Mouse (Mus musculus) left cerebral cortex, postnatal 10 days (tissue): Measurements from ENCODE around the gene Grin1. TPM values are rescaled to one million over a fixed set of nuclear protein-coding genes. Genes with fewer than 3 reads are reported as not detected.
"Not testable (repeated sequence)": the region's sequence is repeated elsewhere in the genome, so short reads cannot be mapped to it uniquely, and the experiment has no call there.

ENCODE experiments used
- DNase-seq, 2 experiments: peaks; one replicate each; pipeline ENCODE4 v3.0.0; 2021 to 2022; ENCODE audit warnings: low spot score in 2 of 2, mixed read lengths in 1 of 2; ENCODE audit errors: extremely low spot score in 1 of 2
- intact Hi-C: fragments of 180-260 bp; cut with DNase I; formaldehyde crosslinking; loops from one replicate; pipeline ENCODE4 v1.15.1; 2025
- total RNA-seq, 2 experiments: library from RNA; stranded (reverse); gene quantifications; 2 replicates each; pipeline ENCODE4 v1.2.3; 2021

Gene Grin1
- total RNA-seq, 2 experiments from 2014 or later: 386 to 400 TPM

DNA sequence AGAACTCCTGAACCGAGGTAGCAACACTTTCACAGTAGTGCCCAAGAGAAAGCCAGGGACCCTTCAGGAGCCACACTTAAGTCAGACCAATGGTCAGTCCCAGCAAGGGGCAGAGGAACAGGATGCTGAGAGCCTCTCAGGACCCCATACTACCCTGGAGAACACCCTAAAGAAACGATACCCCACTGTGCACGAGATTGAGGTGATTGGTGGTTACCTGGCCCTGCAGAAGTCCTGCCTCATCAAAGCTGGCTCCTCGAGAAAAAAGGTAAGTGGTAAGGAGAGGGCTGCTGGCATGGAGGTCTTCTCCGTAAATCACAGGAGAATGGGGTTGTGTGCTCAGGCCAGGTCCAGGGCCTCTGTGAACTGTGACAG is 54.7 kb downstream of the Grin1 start:
- intact Hi-C loops: no loop called here
- DNase-seq: no peak

- DNase-seq: no peak
- intact Hi-C loops: no loop called here
Measured at GRCm38 (mm10) chr2:25263623-25264285, 55.2 kb downstream of the Grin1 start.

- peak in 1 of 2 experiments; percentile 72 for DNase-seq
- intact Hi-C loops: no loop called here
Measured at GRCm38 (mm10) chr2:25262795-25263622, 56.0 kb downstream of the Grin1 start.

DNA sequence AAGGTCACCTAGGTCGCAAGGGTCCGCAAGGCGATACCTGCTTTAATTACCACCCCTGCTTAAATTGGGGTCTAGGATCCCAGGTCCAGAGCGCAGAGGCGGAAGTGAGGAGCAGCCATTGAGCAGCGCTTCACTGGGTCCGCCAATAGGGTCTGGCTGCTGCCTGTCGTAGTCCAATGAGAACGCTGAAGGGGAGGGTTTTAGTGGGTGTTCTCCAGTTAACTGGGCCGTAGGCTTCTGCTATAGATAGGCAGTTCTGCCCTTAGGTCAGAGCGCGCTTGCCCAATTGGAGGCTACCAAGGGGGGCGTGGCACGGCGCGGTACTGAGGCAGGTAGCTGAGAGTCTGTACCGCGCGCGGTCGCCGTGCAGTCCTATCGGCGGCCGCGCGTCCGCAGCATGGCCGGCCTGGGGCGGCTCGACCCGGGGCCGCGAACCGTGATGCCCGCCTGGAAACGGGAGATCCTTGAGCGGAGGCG is 56.7 kb downstream of the Grin1 start, which contains the start of gene Tprn:
TSS of gene Tprn (plus strand) at position 328 of the 477 bp plus-strand sequence.
- intact Hi-C loops: no loop called here
- peak; percentile 96 to 98 for DNase-seq

DNA sequence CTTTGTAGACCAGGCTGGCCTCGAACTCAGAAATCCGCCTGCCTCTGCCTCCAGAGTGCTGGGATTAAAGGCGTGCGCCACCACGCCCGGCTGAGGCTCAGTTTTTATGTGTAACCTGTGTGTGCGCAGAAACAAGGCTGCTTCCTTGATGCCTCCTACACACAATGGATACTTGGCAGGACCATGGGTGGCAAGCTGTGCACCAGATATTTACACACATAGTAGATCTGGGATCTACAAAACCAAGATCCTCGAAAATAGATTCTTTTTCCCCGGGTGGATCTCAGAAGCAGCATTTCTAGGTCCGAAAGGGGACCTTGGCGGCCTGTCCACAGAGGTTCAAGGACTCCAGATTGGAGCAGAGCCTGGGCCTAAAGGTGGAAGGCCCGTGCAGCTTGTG is 57.1 kb downstream of the Grin1 start:
- intact Hi-C loops: no loop called here
- no peak for DNase-seq

DNA sequence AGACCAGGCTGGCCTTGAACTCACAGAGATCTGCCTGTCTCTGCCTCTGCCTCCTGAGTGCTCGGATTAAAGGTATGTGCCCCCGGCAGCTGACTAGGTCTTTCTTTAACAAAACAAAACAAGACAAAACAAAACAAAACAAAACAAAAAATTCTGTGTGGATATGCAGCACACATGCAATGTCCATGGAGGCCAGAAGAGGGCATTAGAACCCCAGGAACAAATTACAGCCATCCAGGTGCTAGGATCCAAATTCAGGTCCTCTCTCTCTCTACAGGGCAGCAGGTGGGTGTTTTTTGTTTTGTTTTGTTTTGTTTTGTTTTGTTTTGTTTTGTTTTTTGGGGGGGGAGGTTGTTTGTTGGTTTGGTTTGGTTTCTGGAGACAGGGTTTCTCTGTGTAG is 60.1 kb downstream of the Grin1 start:
- intact Hi-C loops: no loop called here

DNA sequence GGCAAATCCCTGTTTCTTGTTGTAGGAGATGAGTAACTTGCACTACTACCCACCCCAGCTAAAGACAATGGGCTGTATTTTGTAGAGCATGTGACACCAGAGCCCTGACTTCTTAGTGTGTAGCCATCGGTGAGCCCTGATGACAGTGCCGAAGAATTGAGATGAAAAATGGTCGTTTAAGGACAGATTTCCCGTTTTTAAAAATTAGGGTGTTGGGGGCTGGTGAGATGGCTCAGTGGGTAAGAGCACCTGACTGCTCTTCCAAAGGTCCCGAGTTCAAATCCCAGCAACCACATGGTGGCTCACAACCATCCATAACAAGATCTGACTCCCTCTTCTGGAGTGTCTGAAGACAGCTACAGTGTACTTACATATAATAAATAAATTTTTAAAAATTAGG is 61.7 kb downstream of the Grin1 start:
- DNase-seq, intact Hi-C loops: not testable (repeated sequence)

More for the DNA sequence above, 60.1 kb downstream of the Grin1 start:
- DNase-seq: no peak

- DNase-seq: peak in 1 of 2 experiments; percentile 61
- intact Hi-C loops: not testable (repeated sequence)
Measured at GRCm38 (mm10) chr2:25256443-25257109, 62.4 kb downstream of the Grin1 start.

DNA sequence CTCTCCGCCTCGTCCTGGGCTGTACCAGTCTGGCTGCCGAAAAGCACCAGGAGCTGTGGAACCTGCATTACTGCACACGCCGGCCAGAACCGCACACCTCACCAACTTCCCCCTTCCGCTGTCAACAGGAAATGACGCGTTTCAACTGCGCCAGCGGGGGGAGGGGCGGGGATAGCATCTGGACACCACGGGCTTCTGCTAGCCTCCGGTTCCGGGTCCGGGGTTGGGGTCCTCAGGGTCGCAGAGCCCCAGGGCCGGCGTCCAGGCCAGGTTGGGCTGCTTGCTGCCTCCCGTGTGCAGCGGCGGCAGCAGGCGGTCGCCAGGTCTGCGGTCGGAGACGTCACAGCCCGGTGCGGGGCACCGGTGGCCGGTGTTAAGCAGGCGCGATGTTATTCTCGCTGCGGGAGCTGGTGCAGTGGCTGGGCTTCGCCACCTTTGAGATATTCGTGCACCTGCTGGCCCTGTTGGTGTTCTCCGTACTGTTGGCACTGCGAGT is 63.7 kb downstream of the Grin1 start, which contains the start of gene Tmem203:
TSS of gene Tmem203 (plus strand) at position 156 of the 496 bp plus-strand sequence.
- intact Hi-C loops: loop anchor here (2.0 kb wide), 1 partner anchor 61 kb away; no protein-coding TSS in a partner anchor
- peak; percentile 80 to 91 for DNase-seq

DNA sequence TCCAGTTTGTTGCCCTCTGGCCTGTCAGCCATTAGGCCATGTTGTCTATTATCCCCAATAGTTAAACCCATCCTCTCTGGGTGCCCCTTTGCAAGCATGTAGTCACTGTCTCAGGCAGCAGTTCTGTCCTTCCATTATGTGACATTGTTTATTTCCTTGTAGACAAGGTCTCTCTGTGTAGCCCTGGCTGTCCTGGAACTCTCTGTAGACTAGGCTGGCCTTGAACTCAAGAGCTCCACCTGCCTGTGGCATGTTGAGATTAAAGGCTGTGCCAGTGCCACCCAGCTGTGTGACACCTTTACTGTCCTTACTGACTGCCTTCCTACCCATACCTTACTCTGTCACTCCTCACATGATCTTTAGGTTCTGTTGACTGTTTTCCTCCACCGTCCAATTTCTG is 66.7 kb downstream of the Grin1 start:
- DNase-seq: no peak
- intact Hi-C loops: no loop called here

DNA sequence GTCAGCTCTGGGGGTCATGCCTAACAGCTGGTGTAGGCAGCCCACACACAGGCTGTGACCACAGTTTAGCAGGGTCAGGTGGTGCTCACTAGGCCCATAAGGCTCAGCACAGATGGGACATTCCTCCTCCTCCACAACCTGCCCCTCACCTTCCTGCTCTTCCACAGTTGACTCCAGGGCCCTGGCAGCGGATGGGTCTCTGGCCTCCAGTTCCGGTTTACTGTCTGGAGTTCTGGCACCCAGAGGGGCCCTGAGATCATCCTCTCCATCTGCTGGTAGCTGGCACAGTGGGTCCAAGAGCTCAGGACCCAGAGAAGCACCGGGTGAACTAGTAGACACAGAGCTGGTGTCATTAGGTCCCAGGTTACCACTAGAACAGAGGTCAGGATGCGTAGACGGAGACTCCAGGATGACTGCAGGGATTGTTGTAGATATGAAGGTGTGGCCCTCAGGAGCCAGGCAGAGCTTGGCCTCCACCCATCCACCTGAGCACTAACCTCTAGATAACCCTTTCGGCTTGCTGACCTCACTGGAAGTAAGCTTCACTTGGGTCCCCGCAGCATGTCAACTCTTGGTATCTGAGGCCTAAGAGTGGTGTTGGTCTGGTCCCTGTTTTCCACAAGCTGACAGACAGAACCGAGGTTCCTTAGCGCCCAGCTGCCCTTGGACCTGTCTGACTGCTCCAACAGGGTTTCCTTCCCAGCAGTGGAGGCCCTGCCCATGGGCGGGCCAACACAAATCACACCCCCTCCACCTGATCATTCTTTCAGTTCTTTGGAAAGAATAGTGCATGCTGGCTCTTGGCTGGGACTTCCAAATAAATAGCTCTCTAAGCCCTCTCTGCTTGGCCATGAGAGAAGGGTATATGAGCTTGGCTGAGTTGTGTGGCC is 72.6 kb downstream of the Grin1 start, which contains the start of gene AL732309.1:
TSS of gene AL732309.1 (minus strand) at position 681 of the 890 bp plus-strand sequence.
- DNase-seq: no peak
- intact Hi-C loops: no loop called here

DNA sequence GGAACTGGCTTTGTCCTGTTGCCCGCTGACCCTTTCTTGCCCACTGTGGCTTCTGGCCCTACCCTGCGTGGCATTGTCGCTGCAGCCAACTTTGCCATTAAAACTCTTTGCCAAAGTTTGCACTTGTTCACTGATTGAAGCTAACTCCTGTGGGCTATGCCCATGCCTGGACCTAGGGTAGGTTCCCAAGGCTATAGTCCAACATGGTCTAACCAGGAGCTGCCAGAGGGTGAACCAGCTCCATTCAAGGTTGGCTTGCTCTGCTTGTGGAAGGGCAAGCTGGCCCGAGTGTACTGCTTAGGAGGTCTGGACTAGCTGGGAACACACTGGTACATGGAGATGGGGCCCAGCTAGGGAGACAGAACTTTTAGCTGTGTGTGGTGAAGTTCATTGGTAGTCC is 74.8 kb downstream of the Grin1 start:
- intact Hi-C loops: no loop called here
- DNase-seq: no peak

- DNase-seq: no peak
- intact Hi-C loops: no loop called here
Measured at GRCm38 (mm10) chr2:25243342-25243741, 75.6 kb downstream of the Grin1 start.

DNA sequence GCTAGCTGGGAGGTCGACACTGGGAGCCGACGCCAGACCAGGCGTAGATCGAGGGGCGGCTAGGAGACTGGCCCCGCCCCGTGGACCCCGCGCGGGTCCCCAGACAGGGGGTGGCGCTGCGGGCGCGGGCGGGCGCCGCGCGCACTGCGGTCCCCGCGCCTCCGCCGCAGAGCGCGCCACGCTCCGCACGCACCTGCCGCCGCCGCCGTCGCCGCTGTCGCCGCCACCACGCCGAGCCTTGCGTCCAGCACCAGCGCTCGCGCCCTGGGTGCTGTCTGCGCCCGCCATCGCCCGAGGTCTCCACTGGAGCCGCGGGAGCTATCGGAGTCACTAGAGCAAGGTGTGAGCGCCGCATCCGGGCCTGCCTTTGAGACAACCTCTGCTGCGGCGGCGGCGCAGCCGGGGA is 76.9 kb downstream of the Grin1 start, which contains the start of the genes Rnf208 and Cysrt1:
TSS of gene Rnf208 (plus strand) at position 155 of the 406 bp plus-strand sequence.
TSS of gene Cysrt1 (minus strand) at position 352 of the 406 bp plus-strand sequence.
- intact Hi-C loops: no loop called here
- DNase-seq: peak in 1 of 2 experiments; percentile 61

DNA sequence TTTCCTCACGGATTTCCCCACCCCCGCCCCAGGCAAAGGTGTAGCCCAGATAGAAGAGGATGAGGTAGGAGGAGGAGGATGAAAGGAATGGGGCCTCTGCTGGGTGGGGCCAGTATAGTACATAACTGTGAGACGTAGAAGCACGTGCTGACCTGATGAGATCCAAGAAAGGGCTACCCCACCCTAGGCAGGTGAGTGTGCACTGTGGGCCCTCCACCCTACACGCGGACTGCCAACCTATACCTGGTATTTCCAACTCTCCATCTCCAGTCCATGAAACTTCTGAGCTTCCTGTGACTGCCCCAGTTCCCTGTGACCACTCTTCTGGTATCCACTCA is 77.6 kb downstream of the Grin1 start:
- intact Hi-C loops: no loop called here
- no peak for DNase-seq
